8 mouse cellular contexts compared by ENCODE assay signal in genomic region chr8:105413391-105413790, GRCm38 (mm10). TPM values are rescaled to one million over a fixed set of nuclear protein-coding genes. Genes with fewer than 3 reads are reported as not detected.
A peak's percentile ranks its signal among the peaks of the same experiment; 100 is the strongest.
DNase-seq lines count a peak whose midpoint lies in the region; ATAC-seq and TF ChIP-seq lines count a peak whose summit lies in the region.

TSS of gene Kctd19 (minus strand) at chr8:105413502.
TSS of gene Lrrc36 (plus strand) at chr8:105413571.

- H3K4me2 ChIP-seq in embryonic facial prominence, embryonic 13.5 days: peak within 1 kb of the TSS; percentile 58
- H3K4me2 ChIP-seq in heart, embryonic 14.5 days (ENCODE audit: low read length): peak within 1 kb of the TSS; percentile 64
- peak within 1 kb of the TSS; percentile 57 for H3K4me2 ChIP-seq in kidney, postnatal 0 days (ENCODE audit: low read length)

- H3K4me3 ChIP-seq in ES-Bruce4 (ENCODE audit: low read depth, low read length): peak within 1 kb of the TSS; percentile 66
- H3K4me3 ChIP-seq in bone marrow, adult 2 months (replicated peaks; ENCODE audit: control insufficient read depth, low read depth, low read length): no peak within 1 kb of the TSS
- peak within 1 kb of the TSS; percentile 35 for H3K4me3 ChIP-seq in embryonic facial prominence, embryonic 13.5 days
- H3K4me3 ChIP-seq in heart, embryonic 14.5 days (ENCODE audit: control insufficient read depth in 1 of 2, insufficient read depth in 1 of 2, low read depth in 1 of 2, low read length in 2 of 2): peak within 1 kb of the TSS; percentile 16 to 31; a peak in 3 of 4 replicates
- peak within 1 kb of the TSS; percentile 20 for H3K4me3 ChIP-seq in kidney, postnatal 0 days (replicated peaks; ENCODE audit: low read depth, low read length)

- no peak for TF ChIP-seq EP300 in ES-Bruce4 (IDR thresholded peaks at IDR 0.05; ENCODE audit: insufficient read depth, low read depth, low read length)

- DNase-seq in kidney, postnatal 0 days (ENCODE audit: low spot score): peak; percentile 47
- DNase-seq in lung, postnatal 25 days (ENCODE audit: low spot score): peak; percentile 79
- DNase-seq in spleen, postnatal 10 days (ENCODE audit: low spot score in 2 of 2): peak; percentile 38 to 67
- no peak for DNase-seq in frontal cortex, postnatal 14 days (ENCODE audit: low spot score in 2 of 2)

- H3K36me3 ChIP-seq in ES-Bruce4 (ENCODE audit: control insufficient read depth, insufficient read depth, low read length, poor library complexity, severe bottlenecking): no peaks in the 10 kb centered on the region
- H3K36me3 ChIP-seq in embryonic facial prominence, embryonic 13.5 days: no peaks in the 10 kb centered on the region
- no peaks in the 10 kb centered on the region for H3K36me3 ChIP-seq in heart, embryonic 14.5 days (ENCODE audit: control insufficient read depth, insufficient read depth, low read length)
- no peaks in the 10 kb centered on the region for H3K36me3 ChIP-seq in kidney, postnatal 0 days (ENCODE audit: insufficient read depth, low read length)

- no peak for TF ChIP-seq POLR2A in ES-Bruce4 (IDR thresholded peaks at IDR 0.05; ENCODE audit: insufficient read depth, low read length)
- no peak for TF ChIP-seq POLR2A in bone marrow, adult 2 months (IDR thresholded peaks at IDR 0.05; ENCODE audit: borderline replicate concordance, control insufficient read depth, low read depth, low read length)

- TF ChIP-seq CTCF in ES-Bruce4 (IDR thresholded peaks at IDR 0.05; ENCODE audit: low read depth, low read length): peak; percentile 77
- peak; percentile 19; the same call in 1 of the 2 replicates for TF ChIP-seq CTCF in bone marrow, adult 2 months (IDR thresholded peaks at IDR 0.05; ENCODE audit: control insufficient read depth, insufficient read depth, low read length)
- TF ChIP-seq CTCF in kidney, postnatal 0 days (IDR thresholded peaks at IDR 0.05; ENCODE audit: low read depth): peak; percentile 50

- WGBS in bone marrow, adult 2 months: 3% methylated on average over 34 of the region's 34 CpGs
- WGBS in embryonic facial prominence, embryonic 13.5 days: 2% methylated on average over 33 of the region's 34 CpGs
- WGBS in heart, embryonic 14.5 days: 3% methylated on average over 33 of the region's 34 CpGs
- 1% methylated on average over 34 of the region's 34 CpGs for WGBS in kidney, postnatal 0 days

- peaks cover 7% of the 10 kb centered on the region for H3K9me3 ChIP-seq in ES-Bruce4 (replicated peaks; ENCODE audit: control insufficient read depth, insufficient read depth, low read length, poor library complexity, severe bottlenecking)
- no peaks in the 10 kb centered on the region for H3K9me3 ChIP-seq in embryonic facial prominence, embryonic 13.5 days
- H3K9me3 ChIP-seq in heart, embryonic 14.5 days (ENCODE audit: control insufficient read depth, low read length): no peaks in the 10 kb centered on the region
- H3K9me3 ChIP-seq in kidney, postnatal 0 days (replicated peaks; ENCODE audit: low read length): no peaks in the 10 kb centered on the region

- peak within 1 kb of the TSS; percentile 35; the same call in 1 of the 2 replicates for H3K9ac ChIP-seq in ES-Bruce4 (ENCODE audit: low read depth, poor library complexity, severe bottlenecking)
- H3K9ac ChIP-seq in embryonic facial prominence, embryonic 13.5 days: 0 out of 2 replicates have a peak within 1 kb of the TSS, but pooled peaks have one; percentile 16
- no peak within 1 kb of the TSS for H3K9ac ChIP-seq in heart, embryonic 14.5 days (ENCODE audit: low read length)
- H3K9ac ChIP-seq in kidney, postnatal 0 days (ENCODE audit: low read depth, low read length): peak within 1 kb of the TSS; percentile 15; the same call in 1 of the 2 replicates

- H3K27ac ChIP-seq in ES-Bruce4 (ENCODE audit: insufficient read depth, low read length): no peak within 1 kb of the TSS
- no peak within 1 kb of the TSS for H3K27ac ChIP-seq in bone marrow, adult 2 months (ENCODE audit: control insufficient read depth, insufficient read depth, low read depth, low read length, poor library complexity)
- H3K27ac ChIP-seq in embryonic facial prominence, embryonic 13.5 days: no peak within 1 kb of the TSS
- no peak within 1 kb of the TSS for H3K27ac ChIP-seq in heart, embryonic 14.5 days (replicated peaks in 1 of 2; ENCODE audit: control insufficient read depth in 1 of 2, insufficient read depth in 1 of 2, low read depth in 2 of 2, low read length in 2 of 2)
- H3K27ac ChIP-seq in kidney, postnatal 0 days: no peak within 1 kb of the TSS

- 0 out of 2 replicates have a peak, but pooled peaks cover 2% of the 10 kb centered on the region for H3K27me3 ChIP-seq in ES-Bruce4 (ENCODE audit: control insufficient read depth, insufficient read depth, low read length, poor library complexity, severe bottlenecking)
- H3K27me3 ChIP-seq in embryonic facial prominence, embryonic 13.5 days: peaks cover 40% of the 10 kb centered on the region
- peaks cover 37% of the 10 kb centered on the region for H3K27me3 ChIP-seq in heart, embryonic 14.5 days (ENCODE audit: control insufficient read depth, insufficient read depth, low read length)
- H3K27me3 ChIP-seq in kidney, postnatal 0 days (ENCODE audit: insufficient read depth, low read length): 0 out of 2 replicates have a peak, but pooled peaks cover 10% of the 10 kb centered on the region

- ATAC-seq in embryonic facial prominence, embryonic 13.5 days (ENCODE audit: insufficient number of reproducible peaks, insufficient read depth, low FRiP score, low TSS enrichment, low read depth): 0 out of 2 replicates have a peak, but pooled peaks have one; percentile 37
- ATAC-seq in heart, embryonic 14.5 days (ENCODE audit: insufficient number of reproducible peaks, insufficient read depth, low FRiP score, low read depth): peak; percentile 47; the same call in 1 of the 2 replicates
- peak; percentile 85 for ATAC-seq in kidney, postnatal 0 days (replicated peaks; ENCODE audit: low FRiP score, low read depth)

- no peaks in the 10 kb centered on the region for H3K4me1 ChIP-seq in ES-Bruce4 (ENCODE audit: control insufficient read depth, insufficient read depth, low read length)
- no peaks in the 10 kb centered on the region for H3K4me1 ChIP-seq in bone marrow, adult 2 months (ENCODE audit: control insufficient read depth, insufficient read depth, low read length)
- H3K4me1 ChIP-seq in embryonic facial prominence, embryonic 13.5 days: peaks cover 7% of the 10 kb centered on the region
- H3K4me1 ChIP-seq in heart, embryonic 14.5 days (ENCODE audit: control insufficient read depth in 2 of 2, insufficient read depth in 2 of 2, low read length in 2 of 2): peaks cover 4 to 7% of the 10 kb centered on the region in 2 experiments
- peaks cover 6% of the 10 kb centered on the region; the same call in 1 of the 2 replicates for H3K4me1 ChIP-seq in kidney, postnatal 0 days (replicated peaks; ENCODE audit: insufficient read depth, low read length)

RNA-seq across cellular contexts. Expression of gene Kctd19, which starts in this region (rescaled TPM):
- 2.4 and 3.7 TPM in 2 replicates for polyA plus RNA-seq in ES-Bruce4 (2011; ENCODE audit: insufficient read depth, insufficient read length, low read depth, missing spikeins)
- polyA plus RNA-seq in bone marrow, adult 2 months (2011; ENCODE audit: insufficient read depth, insufficient read length, low replicate concordance, missing spikeins): not detected in 2 replicates
- not detected in 2 replicates for polyA plus RNA-seq in embryonic facial prominence, embryonic 13.5 days (2015; fragmentation: Nextera tagmentation; extraction: Ambion mirVana)
- polyA plus RNA-seq in heart, embryonic 14.5 days (2014; fragmentation: Nextera tagmentation; extraction: Ambion mirVana): not detected in 2 replicates
- polyA plus RNA-seq in kidney, postnatal 0 days (2015; fragmentation: Nextera tagmentation; extraction: Ambion mirVana): 0.05 TPM in 1 of 2 replicates, not detected in the other

RNA-seq across cellular contexts. Expression of gene Lrrc36, which starts in this region (rescaled TPM):
- 0.35 and 1.3 TPM in 2 replicates for polyA plus RNA-seq in ES-Bruce4 (2011; ENCODE audit: insufficient read depth, insufficient read length, low read depth, missing spikeins)
- 1.1 and 3.0 TPM in 2 replicates for polyA plus RNA-seq in bone marrow, adult 2 months (2011; ENCODE audit: insufficient read depth, insufficient read length, low replicate concordance, missing spikeins)
- 0.22 TPM in 1 of 2 replicates, not detected in the other for polyA plus RNA-seq in embryonic facial prominence, embryonic 13.5 days (2015; fragmentation: Nextera tagmentation; extraction: Ambion mirVana)
- polyA plus RNA-seq in heart, embryonic 14.5 days (2014; fragmentation: Nextera tagmentation; extraction: Ambion mirVana): 0.12 and 0.38 TPM in 2 replicates
- 0.15 and 0.34 TPM in 2 replicates for polyA plus RNA-seq in kidney, postnatal 0 days (2015; fragmentation: Nextera tagmentation; extraction: Ambion mirVana)

Comparison
In these comparisons a context has a peak if more than half of its experiments do, and no peak if none do; other contexts are left out.
1. Peak in ATAC-seq, H3K4me3 ChIP-seq, H3K9ac ChIP-seq and H3K4me2 ChIP-seq in embryonic facial prominence, embryonic 13.5 days; RNA of the genes that start here not detected or under 1 TPM.
2. Peak in ATAC-seq, H3K4me3 ChIP-seq and H3K4me2 ChIP-seq in heart, embryonic 14.5 days; RNA of the genes that start here not detected or under 1 TPM.
3. Peak in DNase-seq, ATAC-seq, H3K4me3 ChIP-seq, H3K9ac ChIP-seq and H3K4me2 ChIP-seq in kidney, postnatal 0 days; RNA of the genes that start here not detected or under 1 TPM.
4. CTCF ChIP-seq: peak in every context shown above with its lines; median percentile 77 in ES-Bruce4; 50 in kidney, postnatal 0 days; 19 in bone marrow, adult 2 months.
5. DNase-seq: peak in lung, postnatal 25 days (single experiment) and spleen, postnatal 10 days (2 of 2); none in frontal cortex, postnatal 14 days (0 of 2).
6. Peak in every context shown above with its lines, with median percentiles within 50 percentile points of each other: ATAC-seq and H3K4me2 ChIP-seq.